16 mouse cellular contexts compared by ENCODE assay signal in genomic region chr6:53906871-53907270, GRCm38 (mm10).
DNase-seq lines count a peak whose midpoint lies in the region; ATAC-seq and TF ChIP-seq lines count a peak whose summit lies in the region.
"Had no signal": no experiment of that assay in that cellular context is flagged by ENCODE, and none has a peak within 500 bp of the region (broad histone marks: within the 10 kb centered on the region; RNA-seq: fewer than 3 reads in every experiment).

No protein-coding gene starts in this region.

- no peak overlapping the region for H3K4me2 ChIP-seq in heart, embryonic 13.5 days
- no peak overlapping the region for H3K4me2 ChIP-seq in heart, embryonic 12.5 days
- H3K4me2 ChIP-seq in hindbrain, postnatal 0 days (ENCODE audit: low read depth, low read length), result no peak overlapping the region
- H3K4me2 ChIP-seq: liver, embryonic 13.5 days; neural tube, embryonic 13.5 days had no signal

- no peaks in the 10 kb centered on the region for H3K9me3 ChIP-seq in heart, embryonic 13.5 days
- no peaks in the 10 kb centered on the region for H3K9me3 ChIP-seq in heart, embryonic 12.5 days (replicated peaks)
- H3K9me3 ChIP-seq in embryonic facial prominence, embryonic 10.5 days, result no peaks in the 10 kb centered on the region
- H3K9me3 ChIP-seq in limb, embryonic 10.5 days (replicated peaks), result no peaks in the 10 kb centered on the region
- H3K9me3 ChIP-seq in hindbrain, postnatal 0 days (ENCODE audit: low read length), result no peaks in the 10 kb centered on the region
- H3K9me3 ChIP-seq: liver, embryonic 13.5 days had no signal

- DNase-seq in embryonic facial prominence, embryonic 10.5 days (ENCODE audit: low spot score), result no peak
- DNase-seq in kidney, adult 9 months, result peak; percentile 46
- DNase-seq in limb, embryonic 10.5 days (ENCODE audit: low spot score), result no peak
- no peak for DNase-seq in hindbrain, postnatal 0 days (ENCODE audit: low spot score)
- DNase-seq in left cerebral cortex, adult 2 months (ENCODE audit: extremely low spot score in 1 of 2, low spot score in 2 of 2), result no peak
- DNase-seq in embryo, embryonic 9.5 days (ENCODE audit: extremely low spot score), result no peak
- DNase-seq: cerebellum, adult 11 months; embryo, embryonic 11 days; layer of hippocampus, adult 9-11 months; liver, embryonic 13.5 days; spleen, adult 18-20 months; thymus, postnatal 36 days had no signal

- H3K9ac ChIP-seq in heart, embryonic 13.5 days, result no peak overlapping the region
- H3K9ac ChIP-seq in heart, embryonic 12.5 days, result no peak overlapping the region
- no peak overlapping the region for H3K9ac ChIP-seq in hindbrain, postnatal 0 days (replicated peaks; ENCODE audit: low read length)
- H3K9ac ChIP-seq: liver, embryonic 13.5 days; neural tube, embryonic 13.5 days had no signal

- H3K4me1 ChIP-seq in heart, embryonic 13.5 days, result peaks cover 50% of the 10 kb centered on the region
- peaks cover 18% of the 10 kb centered on the region; the same call in 1 of the 2 replicates for H3K4me1 ChIP-seq in heart, embryonic 12.5 days (replicated peaks)
- H3K4me1 ChIP-seq in embryonic facial prominence, embryonic 10.5 days, result peaks cover 75% of the 10 kb centered on the region
- peaks cover 85% of the 10 kb centered on the region for H3K4me1 ChIP-seq in limb, embryonic 10.5 days
- peaks cover 4% of the 10 kb centered on the region; the same call in 1 of the 2 replicates for H3K4me1 ChIP-seq in hindbrain, postnatal 0 days (ENCODE audit: insufficient read depth, low read length)

- no peak for ATAC-seq in heart, embryonic 13.5 days (ENCODE audit: extremely low read depth, insufficient number of reproducible peaks, low FRiP score, low TSS enrichment)
- ATAC-seq in heart, embryonic 12.5 days (ENCODE audit: insufficient number of reproducible peaks, low FRiP score), result no peak
- no peak for ATAC-seq in hindbrain, postnatal 0 days

- TF ChIP-seq CTCF in hindbrain, postnatal 0 days (IDR thresholded peaks at IDR 0.05; ENCODE audit: low read depth), result no peak
- no peak for TF ChIP-seq CTCF in left cerebral cortex, adult 2 months (IDR thresholded peaks at IDR 0.05)

- 0 out of 2 replicates have a peak overlapping the region, but pooled peaks have one; percentile 20 for H3K27ac ChIP-seq in heart, embryonic 13.5 days (replicated peaks)
- no peak overlapping the region for H3K27ac ChIP-seq in heart, embryonic 12.5 days (ENCODE audit: poor library complexity, severe bottlenecking)
- 0 out of 2 replicates have a peak overlapping the region, but pooled peaks have one; percentile 41 for H3K27ac ChIP-seq in embryonic facial prominence, embryonic 10.5 days (replicated peaks)
- peak overlapping the region; percentile 77; the same call in 1 of the 2 replicates for H3K27ac ChIP-seq in limb, embryonic 10.5 days
- no peak overlapping the region for H3K27ac ChIP-seq in hindbrain, postnatal 0 days
- H3K27ac ChIP-seq in left cerebral cortex, adult 2 months, result no peak overlapping the region
- H3K27ac ChIP-seq: liver, embryonic 13.5 days; neural tube, embryonic 13.5 days had no signal

- H3K27me3 ChIP-seq in heart, embryonic 13.5 days (replicated peaks), result no peaks in the 10 kb centered on the region
- 0 out of 2 replicates have a peak, but pooled peaks cover 3% of the 10 kb centered on the region for H3K27me3 ChIP-seq in heart, embryonic 12.5 days (replicated peaks)
- H3K27me3 ChIP-seq in embryonic facial prominence, embryonic 10.5 days (replicated peaks; ENCODE audit: low read depth, poor library complexity, severe bottlenecking), result no peaks in the 10 kb centered on the region
- no peaks in the 10 kb centered on the region for H3K27me3 ChIP-seq in limb, embryonic 10.5 days (ENCODE audit: low read depth, poor library complexity, severe bottlenecking)
- no peaks in the 10 kb centered on the region for H3K27me3 ChIP-seq in hindbrain, postnatal 0 days (ENCODE audit: insufficient read depth, low read length)
- H3K27me3 ChIP-seq: CH12.LX; liver, embryonic 13.5 days; neural tube, embryonic 13.5 days had no signal

- no peaks in the 10 kb centered on the region for H3K36me3 ChIP-seq in heart, embryonic 13.5 days
- no peaks in the 10 kb centered on the region for H3K36me3 ChIP-seq in heart, embryonic 12.5 days
- H3K36me3 ChIP-seq in embryonic facial prominence, embryonic 10.5 days (replicated peaks), result no peaks in the 10 kb centered on the region
- no peaks in the 10 kb centered on the region for H3K36me3 ChIP-seq in limb, embryonic 10.5 days
- H3K36me3 ChIP-seq in hindbrain, postnatal 0 days (ENCODE audit: insufficient read depth, low read length), result no peaks in the 10 kb centered on the region
- H3K36me3 ChIP-seq: liver, embryonic 13.5 days; neural tube, embryonic 13.5 days had no signal

- H3K4me3 ChIP-seq in heart, embryonic 13.5 days, result no peak overlapping the region
- no peak overlapping the region for H3K4me3 ChIP-seq in heart, embryonic 12.5 days
- no peak overlapping the region for H3K4me3 ChIP-seq in embryonic facial prominence, embryonic 10.5 days
- H3K4me3 ChIP-seq in limb, embryonic 10.5 days, result no peak overlapping the region
- H3K4me3 ChIP-seq in hindbrain, postnatal 0 days (ENCODE audit: low read length), result no peak overlapping the region
- no peak overlapping the region for H3K4me3 ChIP-seq in left cerebral cortex, adult 2 months
- H3K4me3 ChIP-seq: liver, embryonic 13.5 days; neural tube, embryonic 13.5 days had no signal

- intact Hi-C loops in left cerebral cortex, adult 2 months (cut with DNase I), result no loop called here

- 63% methylated on average over 4 of the region's 4 CpGs for WGBS in heart, embryonic 13.5 days
- 54% methylated on average over 4 of the region's 4 CpGs for WGBS in heart, embryonic 12.5 days
- WGBS in embryonic facial prominence, embryonic 10.5 days, result 65% methylated on average over 4 of the region's 4 CpGs
- 62% methylated on average over 4 of the region's 4 CpGs for WGBS in limb, embryonic 10.5 days
- 68% methylated on average over 4 of the region's 4 CpGs for WGBS in hindbrain, postnatal 0 days

Comparison
In these comparisons a context has a peak if more than half of its experiments do, and no peak if none do; other contexts are left out.
1. H3K27ac ChIP-seq: peak in heart, embryonic 13.5 days (single experiment), embryonic facial prominence, embryonic 10.5 days (single experiment) and limb, embryonic 10.5 days (single experiment); none in heart, embryonic 12.5 days (single experiment), hindbrain, postnatal 0 days (single experiment) and left cerebral cortex, adult 2 months (single experiment).